Mouse (Mus musculus) liver, embryonic 14.5 days (tissue): Measurements from ENCODE around the gene Mcm2. TPM values are rescaled to one million over a fixed set of nuclear protein-coding genes. Genes with fewer than 3 reads are reported as not detected.

Source experiments
- ATAC-seq: fragments of 200-750 bp; cut with Nextera tagmentation; 2 replicates; pipeline ENCODE4 v1.8.0; 2017; ENCODE audit warnings: moderate number of reproducible peaks, mild to moderate bottlenecking, moderate library complexity; ENCODE audit not compliant: insufficient read depth
- DNase-seq, 3 experiments: peaks; one replicate each; pipeline ENCODE4 v3.0.0-alpha.2; 2012 to 2013; ENCODE audit warnings: low read depth in 3 of 3, low spot score in 3 of 3
- H3K27ac ChIP-seq: fragments of 300-500 bp; sonication (generic); 2 replicates; pipeline ENCODE4 v1.5.1; 2014; ENCODE audit warnings: moderate library complexity, mild to moderate bottlenecking, control low read depth, inconsistent platforms
- H3K27me3 ChIP-seq: fragments of 300-500 bp; sonication (generic); 2 replicates; pipeline ENCODE4 v1.6.1; 2014; ENCODE audit warnings: mild to moderate bottlenecking, low read length, moderate library complexity; ENCODE audit not compliant: control insufficient read depth, insufficient read depth
- H3K36me3 ChIP-seq: fragments of 300-500 bp; sonication (generic); replicated peaks from 2 replicates; pipeline ENCODE4 v1.6.1; 2014; ENCODE audit warnings: low read depth; ENCODE audit not compliant: control insufficient read depth, insufficient read depth
- H3K4me1 ChIP-seq, 2 experiments: fragments of 200-500 bp in 1 of 2; fragments of 300-500 bp in 1 of 2; sonication (generic) in 1 of 2; replicated peaks; 2 replicates each; pipeline ENCODE4 v1.6.1; 2012 to 2014; ENCODE audit warnings: antibody characterized with exemption in 1 of 2, inconsistent platforms in 1 of 2, low read length in 1 of 2; ENCODE audit not compliant: control insufficient read depth in 2 of 2, insufficient read depth in 2 of 2
- H3K4me2 ChIP-seq: fragments of 300-500 bp; sonication (generic); 2 replicates; pipeline ENCODE4 v1.6.1; 2014; ENCODE audit warnings: low read depth, mild to moderate bottlenecking, control low read depth, moderate library complexity
- H3K4me3 ChIP-seq, 2 experiments: fragments of 200-500 bp in 1 of 2; fragments of 300-500 bp in 1 of 2; sonication (generic) in 1 of 2; 2 replicates each; pipeline ENCODE4 v1.5.1; 2012 to 2014; ENCODE audit warnings: low read depth in 2 of 2, low read length in 2 of 2, mild to moderate bottlenecking in 2 of 2, control low read depth in 1 of 2, inconsistent platforms in 1 of 2, moderate library complexity in 1 of 2; ENCODE audit not compliant: insufficient read depth in 1 of 2
- H3K9ac ChIP-seq: fragments of 300-500 bp; sonication (generic); replicated peaks from 2 replicates; pipeline ENCODE4 v1.6.1; 2014; ENCODE audit warnings: mild to moderate bottlenecking, control low read depth, moderate library complexity
- H3K9me3 ChIP-seq: fragments of 300-500 bp; sonication (generic); 2 replicates; pipeline ENCODE4 v1.6.1; 2016; ENCODE audit warnings: low read length, mixed read lengths; ENCODE audit not compliant: control insufficient read depth
- CTCF ChIP-seq: IDR thresholded peaks from 2 replicates; pipeline ENCODE4 v1.5.1; 2016; ENCODE audit warnings: antibody characterized with exemption, low read depth, control low read depth
- EP300 ChIP-seq: IDR thresholded peaks from 2 replicates; pipeline ENCODE4 v1.6.1; 2016; ENCODE audit warnings: antibody characterized with exemption, low read depth
- WGBS: fragments of 180-500 bp; shearing (Covaris S2); extraction: QIAGEN DNeasy Blood & Tissue Kit; methylation state at CpG from one replicate; pipeline ENCODE4 v1.1.7; 2014; ENCODE audit not compliant: insufficient replicate concordance; 5-methylcytosine and 5-hydroxymethylcytosine counted together
- polyA plus RNA-seq, 2 experiments: library from polyadenylated mRNA; depleted of rRNA in 1 of 2; stranded (reverse) in 1 of 2; unstranded in 1 of 2; fragments of >200 nt; fragmentation: Nextera tagmentation in 1 of 2; extraction: Ambion mirVana in 1 of 2; gene quantifications; 2 replicates each; pipeline versions ENCODE4 v1.2.1 to v1.2.3; 2012 to 2014

Mcm2 gene
- polyA plus RNA-seq, 2 experiments, result 113 to 142 TPM

DNA sequence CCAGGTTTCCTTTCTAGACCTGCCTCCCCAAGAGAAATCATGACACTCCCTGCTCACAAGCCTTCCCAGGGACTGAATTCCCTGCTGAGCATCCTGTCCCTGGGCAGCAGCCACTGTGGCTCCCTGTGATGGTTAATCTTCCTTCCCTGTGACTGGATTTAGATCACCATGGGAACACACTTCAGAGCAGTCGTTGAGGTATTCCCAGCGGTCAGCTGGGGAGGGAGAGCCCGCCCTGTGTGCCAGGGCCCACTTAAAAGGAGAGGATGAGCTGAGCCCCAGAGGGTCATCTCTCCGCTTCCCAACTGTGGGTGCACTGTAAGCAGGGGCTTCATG is 38.6 kb upstream of the Mcm2 start:
- no peak overlapping the region for H3K9ac ChIP-seq
- no peaks in the 10 kb centered on the region for H3K4me1 ChIP-seq
- no peaks in the 10 kb centered on the region for H3K9me3 ChIP-seq
- H3K27me3 ChIP-seq, result no peaks in the 10 kb centered on the region
- no peak overlapping the region for H3K4me2 ChIP-seq
- WGBS, result 53% methylated on average over 4 of the region's 4 CpGs
- ATAC-seq (no peak), DNase-seq (no peak)
- H3K4me3 ChIP-seq, result no peak overlapping the region
- TF ChIP-seq CTCF (no peak), EP300 (no peak)
- H3K27ac ChIP-seq, result no peak overlapping the region
- H3K36me3 ChIP-seq, result no peaks in the 10 kb centered on the region

DNA sequence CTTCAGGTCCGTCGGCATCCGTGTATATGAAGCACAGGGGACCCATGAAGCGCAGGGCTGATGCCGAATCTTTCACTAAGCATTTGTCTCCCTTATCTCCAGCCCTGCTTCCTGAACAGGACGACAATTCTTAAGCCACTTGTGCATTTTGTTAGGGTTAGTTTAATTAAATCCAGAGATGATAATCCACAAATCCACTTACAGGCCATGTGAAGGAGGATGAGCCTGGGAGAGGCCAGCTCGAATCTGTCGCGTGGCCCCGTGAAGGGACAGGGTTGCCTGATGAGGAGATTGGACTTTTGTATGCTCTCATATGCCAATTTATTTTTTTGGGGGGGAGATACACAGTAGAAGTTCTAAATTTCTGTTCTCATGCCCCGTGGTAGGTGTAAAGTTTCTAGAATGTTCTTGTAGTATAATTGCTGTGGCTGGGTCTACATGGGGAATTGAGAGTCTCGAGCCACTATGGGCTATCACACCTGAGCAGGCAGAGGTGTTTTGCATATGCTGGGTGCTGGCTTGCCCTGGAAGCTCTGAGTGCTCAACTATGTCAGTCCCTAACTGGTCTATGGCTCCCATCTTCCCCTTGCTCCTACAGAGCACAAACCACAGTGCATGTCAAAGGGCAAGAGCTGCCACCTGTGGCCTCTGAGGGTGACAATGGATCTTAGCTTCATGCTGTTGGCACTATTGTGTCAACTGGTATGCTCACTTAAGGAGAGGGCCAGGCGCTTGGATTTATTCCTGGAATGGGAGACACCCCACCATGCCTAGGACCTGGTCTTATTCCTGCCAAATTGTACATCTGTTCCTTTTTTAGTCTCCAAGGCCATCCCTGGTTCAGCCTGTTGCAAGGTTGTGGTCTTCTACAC is 38.0 kb upstream of the Mcm2 start:
- Histone ChIP-seq H3K9me3 (no peaks in the 10 kb centered on the region), H3K9ac (no peak overlapping the region), H3K4me1 (no peaks in the 10 kb centered on the region), H3K27ac (no peak overlapping the region), H3K27me3 (no peaks in the 10 kb centered on the region), H3K4me2 (no peak overlapping the region), H3K36me3 (no peaks in the 10 kb centered on the region), H3K4me3 (no peak overlapping the region)
- 61% methylated on average over 13 of the region's 13 CpGs for WGBS
- ATAC-seq (no peak), DNase-seq (no peak)
- TF ChIP-seq EP300 (no peak), CTCF (no peak)

GRCm38 (mm10) chr6:88935735-88936276 is 37.2 kb upstream of the Mcm2 start:
- 11% methylated on average over 4 of the region's 4 CpGs for WGBS
- Histone ChIP-seq H3K4me3 (no peak overlapping the region), H3K27me3 (no peaks in the 10 kb centered on the region), H3K36me3 (no peaks in the 10 kb centered on the region), H3K27ac (no peak overlapping the region), H3K4me2 (no peak overlapping the region), H3K4me1 (no peaks in the 10 kb centered on the region), H3K9ac (no peak overlapping the region), H3K9me3 (no peaks in the 10 kb centered on the region)
- DNase-seq (peak in 2 of 3 experiments; percentile 19), ATAC-seq (no peak)
- TF ChIP-seq EP300 (no peak), CTCF (peak; percentile 55)

- ATAC-seq (no peak), DNase-seq (no peak)
- no peak overlapping the region for H3K9ac ChIP-seq
- WGBS, result 15% methylated on average over 4 of the region's 4 CpGs
- no peaks in the 10 kb centered on the region for H3K27me3 ChIP-seq
- no peak overlapping the region for H3K27ac ChIP-seq
- no peak overlapping the region for H3K4me2 ChIP-seq
- no peaks in the 10 kb centered on the region for H3K36me3 ChIP-seq
- no peaks in the 10 kb centered on the region for H3K4me1 ChIP-seq
- no peak for TF ChIP-seq EP300
- TF ChIP-seq CTCF, result no peak
- no peaks in the 10 kb centered on the region for H3K9me3 ChIP-seq
- H3K4me3 ChIP-seq, result no peak overlapping the region
Observed at GRCm38 (mm10) chr6:88934816-88935215, 36.2 kb upstream of the Mcm2 start.

DNA sequence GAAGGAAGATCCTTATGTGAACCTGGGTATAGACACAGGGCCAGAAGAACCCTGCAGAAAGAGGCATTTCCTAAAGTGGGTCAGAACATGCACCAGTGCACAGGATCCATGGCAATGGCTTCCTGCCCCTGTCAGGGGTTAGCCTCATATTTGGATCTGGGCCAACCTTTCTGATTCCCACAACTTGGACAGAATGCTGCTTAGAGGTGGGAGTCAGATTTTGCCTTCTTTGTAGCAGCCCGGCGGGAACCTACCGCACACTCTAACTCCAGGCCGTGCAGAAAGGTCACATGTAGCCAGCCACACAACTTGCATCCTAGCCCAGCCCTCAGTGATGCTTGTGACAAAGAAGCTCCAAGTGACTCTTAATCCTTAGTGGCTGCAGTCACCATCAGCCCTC is 35.6 kb upstream of the Mcm2 start:
- H3K36me3 ChIP-seq, result no peaks in the 10 kb centered on the region
- WGBS, result 70% methylated on average over 4 of the region's 4 CpGs
- no peak for TF ChIP-seq CTCF
- no peak for TF ChIP-seq EP300
- ATAC-seq (no peak), DNase-seq (no peak)
- H3K27ac ChIP-seq, result no peak overlapping the region
- no peak overlapping the region for H3K4me3 ChIP-seq
- H3K4me1 ChIP-seq, result no peaks in the 10 kb centered on the region
- H3K27me3 ChIP-seq, result no peaks in the 10 kb centered on the region
- no peak overlapping the region for H3K4me2 ChIP-seq
- H3K9ac ChIP-seq, result no peak overlapping the region
- no peaks in the 10 kb centered on the region for H3K9me3 ChIP-seq
